Mouse (Mus musculus) cerebellum, adult 11-12 months (tissue): Measurements from ENCODE around the gene Tspyl3.

Experiments
- DNase-seq: peaks from one replicate; pipeline ENCODE4 v3.0.0; 2022

The Tspyl3 gene

DNA sequence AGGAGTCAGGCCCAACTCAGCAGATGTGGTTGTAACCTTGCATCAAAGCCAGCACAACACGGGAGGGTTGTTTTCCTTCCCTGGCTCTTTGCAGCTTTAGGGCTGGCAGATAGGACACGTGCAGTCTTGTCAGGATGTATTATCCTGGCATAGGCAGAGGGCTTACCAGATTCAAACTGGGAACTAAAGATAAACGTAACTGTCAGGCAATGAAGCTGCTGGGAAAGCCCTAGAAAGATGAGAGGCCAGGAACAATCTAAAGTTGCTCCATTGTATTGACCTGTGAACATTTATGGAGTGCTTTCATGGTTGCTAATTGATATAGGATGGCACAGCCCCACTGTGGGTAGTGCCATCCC, 333 bp upstream of the Tspyl3 start:
- no peak for DNase-seq

DNA sequence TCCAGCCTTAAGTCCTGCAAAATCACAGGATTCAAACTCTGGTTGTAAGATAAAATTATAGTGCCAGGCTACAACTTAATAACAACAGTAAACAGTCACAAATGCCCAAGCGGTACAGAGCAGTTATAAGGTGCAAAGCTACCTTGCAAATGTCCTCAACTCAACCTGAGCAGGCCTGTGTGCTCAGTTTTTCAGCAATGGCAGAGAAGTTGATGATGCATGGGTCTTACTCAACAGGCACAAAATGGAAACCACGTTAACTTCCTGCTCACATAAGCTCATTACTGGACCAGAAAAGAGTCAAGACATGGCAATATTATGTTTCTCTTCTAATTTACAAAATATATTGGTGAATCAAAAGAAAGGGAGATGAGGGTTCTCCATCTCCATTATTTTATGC, 2.7 kb downstream of the Tspyl3 start:
- DNase-seq: no peak

DNA sequence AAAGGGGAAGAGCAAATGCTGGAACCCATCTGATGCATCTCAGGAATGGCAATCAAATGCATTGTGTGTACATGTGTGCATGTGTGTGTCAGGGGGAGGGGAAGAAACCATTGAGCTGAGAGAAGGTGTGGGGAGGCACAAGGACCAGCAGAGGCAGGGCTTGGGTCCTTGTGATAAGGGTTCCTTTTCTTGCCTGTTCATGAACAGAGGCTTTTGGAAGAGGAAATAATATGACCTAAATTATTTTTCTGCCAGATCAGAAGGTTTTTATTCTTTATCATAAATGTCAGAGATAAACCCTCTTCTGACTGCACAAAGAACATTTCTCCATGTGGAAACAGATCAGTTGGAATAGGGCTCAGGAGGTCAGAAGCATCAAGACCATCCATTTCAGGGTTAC, 3.1 kb downstream of the Tspyl3 start:
- no peak for DNase-seq

DNA sequence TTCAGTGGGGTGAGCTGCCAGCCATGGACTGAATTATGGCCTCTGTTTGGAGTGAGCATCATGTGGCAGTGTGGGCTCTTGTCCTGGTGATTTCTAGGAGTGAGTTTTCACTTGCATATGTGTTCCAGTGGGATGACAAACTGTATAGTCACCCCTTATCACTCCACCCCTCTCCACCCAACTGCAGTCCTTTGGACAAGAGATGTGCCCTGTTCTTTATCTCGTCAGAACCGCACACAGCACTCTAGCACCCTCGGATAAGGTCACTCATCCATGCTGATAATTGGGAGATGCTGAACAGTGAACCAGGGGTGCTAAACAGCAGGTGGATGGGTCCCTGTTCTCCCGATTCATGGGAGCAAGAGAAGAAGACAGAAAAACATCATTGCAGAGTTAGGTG, 3.6 kb downstream of the Tspyl3 start:
- DNase-seq: no peak

DNA sequence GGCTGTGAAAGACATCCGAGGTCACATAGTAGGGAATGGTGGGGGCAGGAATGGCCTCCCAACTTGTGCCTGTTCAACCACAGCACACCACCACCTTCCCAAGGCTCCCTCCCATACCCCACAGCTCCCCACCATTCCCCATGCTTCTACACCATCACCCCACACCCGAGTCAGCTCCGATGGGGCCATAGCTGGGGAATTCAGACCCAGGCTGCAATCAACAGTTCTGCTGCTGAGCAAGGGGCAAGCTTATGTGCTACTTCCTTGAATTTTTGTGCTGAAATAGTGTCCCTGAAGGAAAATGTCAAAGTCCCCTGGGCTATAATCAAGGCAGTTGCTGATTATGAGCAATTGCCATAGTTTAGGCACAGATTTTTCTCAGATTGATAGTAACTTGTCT, 6.7 kb downstream of the Tspyl3 start:
- DNase-seq: no peak

DNA sequence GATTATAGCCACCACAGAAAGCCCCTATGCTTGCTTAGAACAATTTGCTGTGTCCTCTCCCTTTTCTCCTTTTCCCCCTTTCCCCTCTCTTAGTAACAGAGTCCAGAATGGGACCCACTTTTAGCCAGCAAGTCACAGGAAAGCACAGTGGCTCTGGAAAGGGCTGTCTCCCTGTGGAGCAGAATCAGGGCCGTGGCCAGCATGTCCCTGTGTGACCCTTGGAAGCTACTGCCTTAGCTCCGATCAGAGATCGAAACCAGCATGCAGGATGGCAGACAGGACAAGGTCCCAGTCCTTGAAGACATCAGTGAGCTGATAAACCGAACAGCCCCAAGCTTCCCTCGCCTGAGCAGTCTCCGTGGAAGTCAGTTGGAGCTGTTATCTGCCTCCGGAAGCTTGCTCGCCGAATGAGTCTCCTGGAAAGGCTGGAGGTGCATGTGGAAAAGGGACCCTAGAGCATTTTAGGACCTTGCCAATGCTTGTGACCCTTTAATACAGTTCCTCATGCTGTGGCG, 7.4 kb downstream of the Tspyl3 start:
- DNase-seq: no peak

DNA sequence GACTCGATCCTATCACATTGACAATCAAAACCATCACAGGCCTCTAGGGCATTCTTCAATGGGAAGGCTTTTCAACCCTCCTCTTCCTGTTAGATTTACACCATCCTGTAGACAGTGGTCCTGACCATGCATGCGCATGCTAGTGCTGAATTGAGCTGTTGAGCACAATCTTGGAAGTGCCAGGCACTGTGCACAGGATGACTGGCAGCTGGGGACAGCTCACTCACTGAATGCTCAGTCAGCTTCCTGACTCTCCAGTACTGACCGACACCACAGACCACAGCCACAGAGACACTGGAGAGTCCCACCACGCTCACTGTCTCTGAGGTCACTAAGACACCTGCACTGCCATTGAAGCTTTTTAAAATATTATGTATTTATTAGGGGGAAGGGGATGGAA, 9.8 kb downstream of the Tspyl3 start:
- DNase-seq: no peak

DNA sequence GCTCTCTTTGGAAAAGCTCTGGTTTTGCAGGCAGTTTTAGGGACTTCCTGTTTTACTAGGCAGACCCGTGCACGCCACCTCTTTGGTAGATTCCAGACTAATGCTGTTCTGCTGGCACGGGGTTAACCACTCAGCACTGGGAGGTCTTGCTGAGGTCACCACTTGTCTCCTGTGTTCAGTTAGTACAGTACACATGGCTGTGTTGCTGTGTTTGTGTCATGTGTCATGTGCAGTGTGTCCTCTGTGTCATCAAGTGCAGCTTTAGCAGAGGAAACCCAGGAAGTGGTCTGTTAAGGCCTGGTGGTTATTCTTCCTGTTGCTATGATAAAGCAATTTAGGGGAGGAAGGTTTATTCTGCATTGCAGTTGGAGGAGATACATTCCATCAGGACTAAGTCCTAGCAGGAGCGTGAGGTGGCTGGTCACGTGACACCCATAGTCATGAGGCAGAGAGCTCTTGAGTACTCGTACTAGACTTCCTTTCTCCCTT, 10.4 kb downstream of the Tspyl3 start:
- DNase-seq: no peak

DNA sequence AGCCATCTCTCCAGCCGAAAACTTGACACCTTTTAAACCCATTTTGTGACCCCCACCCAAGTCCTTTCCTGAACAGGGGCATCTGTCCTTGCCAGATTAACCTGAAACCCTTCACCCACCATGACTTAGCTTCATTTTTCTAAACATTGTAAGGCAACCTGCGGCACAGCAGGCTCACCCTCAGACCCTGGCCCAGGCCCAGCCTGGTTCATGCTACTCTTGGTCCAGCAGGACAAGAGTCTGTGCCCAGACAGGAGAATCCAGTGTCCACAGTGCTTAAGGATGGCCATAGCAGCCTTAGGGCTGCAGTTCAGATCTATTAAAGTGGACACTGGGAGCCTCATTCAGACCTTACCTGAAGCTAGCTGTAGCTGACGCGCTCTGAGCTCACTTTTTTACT, 11.9 kb downstream of the Tspyl3 start:
- DNase-seq: no peak

DNA sequence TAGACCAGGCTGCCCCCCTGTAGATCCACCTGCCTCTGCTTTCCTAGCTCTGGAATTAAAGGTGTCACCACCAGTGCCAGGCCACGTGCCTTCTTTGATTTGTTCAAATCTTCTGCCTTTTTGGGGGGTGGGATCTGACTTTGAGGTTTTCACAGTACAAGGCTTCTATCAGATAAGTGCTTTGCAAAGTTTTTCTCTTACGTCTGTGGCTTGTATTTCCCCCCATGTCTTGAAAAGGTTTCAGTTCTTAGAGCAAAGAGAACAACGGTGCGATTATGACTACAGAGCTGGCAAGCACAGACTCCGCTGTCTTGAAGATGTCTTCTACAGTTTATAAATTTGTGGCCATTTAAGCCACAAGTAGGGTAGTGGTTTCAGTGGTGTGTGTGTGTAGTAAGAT, 13.8 kb downstream of the Tspyl3 start:
- DNase-seq: no peak

DNA sequence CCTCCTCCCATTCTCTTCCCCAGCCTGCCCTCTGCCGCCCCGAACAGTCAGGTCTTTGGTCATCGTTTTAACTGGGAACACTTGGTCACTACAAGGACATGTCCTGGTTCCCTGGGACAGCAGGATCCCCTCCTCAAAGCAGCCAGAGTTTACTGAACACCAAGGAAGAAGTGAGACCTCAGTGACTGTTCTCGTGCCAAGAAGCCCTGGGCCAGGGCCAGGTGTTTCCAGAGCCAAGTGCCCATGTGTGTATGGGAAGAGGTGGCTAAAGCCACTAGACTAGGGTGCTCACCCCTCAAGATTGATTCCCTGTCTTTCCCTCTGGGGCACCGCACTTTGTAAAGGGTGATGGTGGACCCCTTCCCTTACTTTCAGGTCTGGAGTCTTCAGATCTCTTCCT, 16.0 kb downstream of the Tspyl3 start:
- peak; percentile 14 for DNase-seq

DNA sequence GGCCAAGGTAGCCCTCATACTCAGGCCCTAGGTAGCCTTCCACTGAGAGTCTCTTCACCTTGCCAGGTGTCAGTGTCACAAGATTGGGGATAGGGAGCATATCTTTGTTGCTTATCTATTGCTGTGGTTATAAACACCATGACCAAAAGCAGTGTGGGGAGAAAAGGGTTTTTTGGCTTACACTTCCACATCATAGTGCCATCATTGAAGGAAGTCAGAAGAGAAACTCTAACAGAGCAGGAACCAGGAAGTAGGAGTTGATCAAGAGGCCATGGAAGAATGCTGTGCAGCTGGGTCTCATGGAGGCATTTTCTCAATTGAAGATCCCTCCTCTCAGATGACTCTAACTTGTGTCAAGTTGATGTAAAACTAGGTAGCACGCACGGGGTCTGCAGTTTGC, 17.1 kb downstream of the Tspyl3 start:
- no peak for DNase-seq

DNA sequence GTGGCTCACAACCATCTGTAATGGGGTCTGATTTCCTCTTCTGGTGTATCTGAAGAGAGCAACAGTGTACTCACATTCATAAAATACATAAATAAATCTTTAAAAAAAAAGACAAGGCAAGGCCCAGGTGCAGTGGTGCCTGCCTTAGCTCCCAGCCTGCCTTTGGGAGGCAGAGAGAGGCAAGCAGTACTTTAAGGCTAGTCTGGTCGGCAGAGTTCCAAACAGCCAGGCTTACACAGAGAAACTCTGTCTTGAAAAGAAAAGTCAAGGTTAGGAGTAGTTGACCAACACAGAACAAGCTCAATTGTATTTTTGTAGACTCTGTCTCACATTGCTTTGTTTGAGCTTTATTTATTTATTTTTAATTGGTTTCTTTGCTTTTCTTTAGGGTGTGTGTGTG, 22.5 kb downstream of the Tspyl3 start:
- no peak for DNase-seq

DNA sequence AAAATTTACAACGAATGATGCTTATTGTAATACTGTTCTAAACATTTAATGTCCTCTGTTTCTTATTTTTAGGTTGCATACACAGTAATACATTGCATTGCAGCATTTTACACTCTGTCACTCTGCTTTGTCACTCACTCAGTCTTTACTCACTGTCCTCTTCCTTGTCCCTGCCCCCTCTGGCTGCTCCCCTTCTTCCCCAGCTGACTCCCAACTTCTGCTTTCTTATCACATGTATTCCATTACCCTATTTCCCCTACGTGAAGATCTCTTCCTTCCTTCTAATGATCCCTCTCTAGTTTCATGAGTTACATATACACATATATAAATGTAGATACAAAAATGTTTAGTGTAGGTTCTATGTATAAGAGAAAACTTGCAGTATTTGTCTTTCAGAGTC, 26.1 kb downstream of the Tspyl3 start:
- DNase-seq: no peak

DNA sequence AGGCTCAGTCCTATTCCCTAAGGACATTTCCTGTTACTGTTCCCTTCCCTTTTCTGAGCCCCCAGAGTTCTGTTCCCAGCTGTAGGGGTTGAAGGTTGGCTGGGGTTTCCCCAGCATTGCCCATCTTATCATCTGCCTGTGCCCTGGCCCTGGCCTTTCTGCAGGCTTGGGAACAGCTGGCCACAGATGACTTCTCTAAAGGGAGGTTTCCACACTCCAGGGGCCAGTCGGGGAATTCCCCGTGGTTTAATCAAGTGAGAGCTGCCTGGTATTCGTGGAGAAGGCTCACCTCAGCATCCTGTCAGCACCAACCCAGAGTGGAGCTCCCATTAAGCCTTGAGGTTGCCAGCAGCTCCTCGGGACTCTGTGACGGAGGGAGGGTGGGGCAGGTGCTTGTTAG, 26.8 kb downstream of the Tspyl3 start:
- no peak for DNase-seq

DNA sequence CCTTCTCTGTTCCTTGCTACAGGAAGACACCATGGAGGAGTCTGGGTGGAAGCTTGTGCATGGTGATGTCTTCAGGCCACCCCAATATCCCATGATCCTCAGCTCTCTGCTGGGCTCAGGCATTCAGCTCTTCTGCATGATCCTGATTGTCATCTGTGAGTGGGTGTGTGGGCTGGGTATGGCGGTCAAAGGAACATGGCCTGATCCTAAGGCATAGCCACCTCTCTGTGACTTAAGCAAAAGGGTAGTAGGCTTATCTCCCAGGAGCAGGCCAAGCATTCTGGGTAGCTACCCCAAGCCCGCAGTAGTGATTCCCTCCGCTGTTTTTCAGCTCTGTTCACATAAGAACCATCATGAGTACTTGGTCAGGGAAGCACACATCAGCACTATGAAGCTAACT, 31.0 kb downstream of the Tspyl3 start:
- no peak for DNase-seq

DNA sequence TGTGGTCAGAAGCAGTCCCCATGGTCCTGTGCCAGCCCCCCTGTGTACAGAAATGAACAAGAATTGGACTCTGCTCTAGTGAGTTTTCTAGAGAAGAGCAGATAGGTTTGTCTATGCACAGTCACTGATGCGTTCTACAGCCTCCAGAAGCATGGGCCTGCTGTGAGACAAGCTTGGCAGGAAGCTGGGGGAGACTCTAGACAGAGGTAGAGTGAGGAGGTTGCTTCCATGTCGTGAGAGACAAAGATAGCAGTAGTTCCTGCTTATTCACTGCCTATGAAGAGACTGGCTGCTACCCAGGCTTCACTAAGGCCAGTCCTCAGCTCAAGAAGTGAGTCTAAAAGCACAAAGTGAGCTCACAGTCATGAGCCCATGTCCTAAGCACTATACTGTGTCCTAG, 34.0 kb downstream of the Tspyl3 start:
- no peak for DNase-seq

DNA sequence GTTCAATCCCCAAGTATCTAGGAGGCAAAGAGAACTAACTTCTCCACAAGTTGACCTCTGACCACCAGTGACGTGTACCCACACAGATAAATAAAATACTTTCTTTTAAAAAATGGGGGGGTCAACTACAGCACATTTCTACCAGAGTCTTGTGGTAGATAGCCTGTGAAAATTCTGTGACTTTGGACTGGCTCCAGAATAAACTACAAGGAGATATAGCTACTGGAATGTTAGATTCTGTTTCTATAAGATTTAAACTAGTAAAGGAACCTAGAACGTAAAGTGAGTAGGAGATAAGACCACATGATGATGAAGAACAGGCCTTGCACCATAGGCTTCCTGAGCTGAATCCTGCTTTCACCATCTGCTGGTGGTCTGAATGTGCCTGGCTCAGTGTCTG, 37.4 kb downstream of the Tspyl3 start:
- no peak for DNase-seq

DNA sequence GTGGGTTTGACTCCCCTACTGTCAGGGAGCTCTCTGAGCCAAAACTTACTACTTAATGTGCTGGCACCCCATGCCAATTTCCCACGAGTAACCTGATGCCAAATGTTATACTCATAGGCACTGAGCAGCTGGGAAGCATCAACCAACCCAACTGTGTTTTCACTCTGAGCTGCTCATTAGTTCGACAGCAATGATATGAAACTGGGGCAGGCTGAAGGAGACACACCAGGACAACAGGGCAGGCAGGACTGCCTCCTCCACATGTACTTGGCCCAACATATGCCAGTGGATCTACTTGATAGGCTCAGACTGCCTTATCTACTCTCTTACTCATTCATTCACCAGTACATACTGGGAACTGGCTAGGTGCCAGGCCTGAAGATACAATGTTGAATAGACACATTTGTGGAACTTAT, 39.1 kb downstream of the Tspyl3 start:
- no peak for DNase-seq

DNA sequence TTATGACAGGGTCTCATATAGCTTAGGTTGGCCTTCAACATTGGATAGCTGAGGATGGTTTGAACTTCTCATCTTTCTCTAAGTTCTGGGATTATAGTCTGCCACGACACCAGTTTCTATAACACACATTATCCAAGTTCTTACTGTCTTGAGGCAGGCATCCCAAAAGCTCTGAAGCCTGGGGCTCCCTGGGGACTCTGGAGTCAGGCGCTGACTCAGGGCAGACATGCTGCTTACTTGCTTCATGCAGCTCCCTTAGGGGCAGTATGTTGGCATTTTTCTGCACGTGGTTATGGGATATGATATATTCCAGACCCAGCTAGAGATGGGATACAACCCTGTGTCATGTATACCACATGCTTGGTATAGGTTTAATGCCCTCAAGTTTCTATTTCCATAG, 45.3 kb downstream of the Tspyl3 start:
- DNase-seq: no peak

DNA sequence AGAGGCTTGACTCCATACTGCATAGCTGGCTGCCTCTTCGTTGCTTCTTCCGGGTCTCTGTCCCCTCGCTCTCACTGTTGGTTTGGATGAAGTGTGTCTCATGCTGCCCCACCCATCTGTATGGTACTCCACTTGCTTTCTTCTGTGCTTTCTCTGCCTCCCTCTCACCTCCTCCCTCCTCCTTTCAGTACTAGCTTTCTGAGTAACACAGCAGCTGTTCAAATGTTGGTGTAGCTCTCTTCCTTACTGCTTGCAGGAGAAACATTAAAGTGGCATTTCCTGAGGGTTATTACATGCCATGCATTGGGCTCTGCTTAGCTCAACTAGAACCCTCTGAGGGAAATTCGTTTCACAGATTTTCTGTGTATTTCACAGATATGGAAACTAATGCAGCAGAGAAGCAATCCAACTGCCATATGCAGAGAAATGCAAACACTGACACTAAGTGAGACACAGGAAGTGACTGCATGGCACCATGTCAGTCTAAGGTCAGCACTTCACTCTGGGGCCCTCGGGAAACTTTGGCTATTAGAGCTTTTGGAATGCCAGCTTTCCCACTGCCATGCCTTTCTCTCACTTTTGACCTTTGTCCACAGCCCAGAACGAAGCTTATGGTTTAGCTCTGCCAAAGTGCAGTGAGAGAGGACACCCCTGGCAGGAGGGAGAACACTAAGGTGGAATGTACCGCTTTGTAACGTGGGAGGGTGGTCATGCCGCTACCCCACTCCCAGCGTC, 45.9 kb downstream of the Tspyl3 start:
- no peak for DNase-seq

DNA sequence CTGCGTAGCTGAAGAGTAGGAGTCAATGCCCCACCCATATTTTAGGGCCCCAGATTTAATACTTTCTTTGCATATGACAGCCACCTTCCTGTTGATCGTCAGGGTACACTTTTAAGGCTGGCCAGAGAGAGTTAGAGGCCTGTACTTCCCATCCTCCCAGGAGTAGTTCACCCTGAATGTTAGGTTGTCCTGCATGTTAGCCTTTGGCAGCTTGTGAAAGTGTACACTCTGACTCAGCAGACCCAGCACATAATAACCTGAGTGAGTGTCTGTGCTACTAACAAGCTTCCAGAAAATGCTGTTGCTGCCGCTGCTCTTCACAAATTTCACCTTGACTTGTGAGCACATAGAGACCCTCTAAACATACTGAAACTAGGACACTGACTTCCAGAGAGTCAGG, 48.1 kb downstream of the Tspyl3 start:
- no peak for DNase-seq

DNA sequence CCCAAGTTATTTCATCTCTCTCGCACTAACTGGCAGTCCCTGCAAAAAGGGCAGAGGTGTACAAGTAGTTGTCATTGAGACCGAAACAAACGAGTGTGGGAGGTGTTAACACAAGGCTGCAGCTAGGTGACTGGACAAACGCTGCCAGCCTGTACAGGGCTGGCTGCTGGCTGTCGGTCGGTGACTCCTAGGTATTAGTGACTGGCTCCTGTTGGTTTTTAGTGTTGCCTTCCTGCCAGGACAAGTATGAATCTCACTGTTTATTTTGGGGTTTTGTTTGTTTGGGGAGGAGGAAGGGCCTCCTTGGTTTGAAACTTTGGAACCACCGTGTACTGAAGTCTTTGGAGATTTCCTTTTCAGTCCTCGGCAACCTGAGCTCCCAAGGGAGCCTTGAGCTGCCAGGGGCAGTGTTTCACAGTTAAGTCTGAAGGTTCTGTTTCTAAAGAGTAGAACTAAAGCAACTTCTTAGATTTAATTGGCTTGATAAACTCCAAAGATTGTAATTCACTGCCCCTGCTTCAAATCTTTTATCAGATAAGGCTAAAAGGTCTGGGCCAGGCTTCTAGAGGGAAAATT, 49.2 kb downstream of the Tspyl3 start:
- no peak for DNase-seq
